Mouse (Mus musculus) E14TG2a.4 (cell line): ENCODE results near the gene Gab2.

Source experiments
- H3K27me3 ChIP-seq: 2 replicates; pipeline ENCODE4 v1.6.1; 2014; ENCODE audit warnings: low read length, control low read depth; ENCODE audit not compliant: insufficient read depth
- H3K36me3 ChIP-seq: 2 replicates; pipeline ENCODE4 v1.6.1; 2014; ENCODE audit warnings: low read length, control low read depth; ENCODE audit not compliant: insufficient read depth
- H3K4me1 ChIP-seq: replicated peaks from 2 replicates; pipeline ENCODE4 v1.6.1; 2014; ENCODE audit warnings: low read depth, low read length, control low read depth
- H3K4me3 ChIP-seq: replicated peaks from 2 replicates; pipeline ENCODE4 v1.5.1; 2014; ENCODE audit warnings: mild to moderate bottlenecking, low read length
- H3K9me3 ChIP-seq: 2 replicates; pipeline ENCODE4 v1.6.1; 2014; ENCODE audit warnings: low read length, control low read depth
- CTCF ChIP-seq: conservative IDR thresholded peaks from 2 replicates; pipeline ENCODE4 v1.5.1; 2014; ENCODE audit warnings: low read length
- NANOG ChIP-seq: IDR thresholded peaks from 2 replicates; pipeline ENCODE4 v1.6.1; 2014; ENCODE audit warnings: borderline replicate concordance, low read length, mixed read lengths
- POU5F1 ChIP-seq: IDR thresholded peaks from 2 replicates; pipeline ENCODE4 v1.6.1; 2014; ENCODE audit warnings: low read length, borderline replicate concordance

The Gab2 gene

GRCm38 (mm10) chr7:97081242-97081958 lies at the start of gene Gab2:
Gab2 (plus strand) TSS chr7:97081586.
- no peak for TF ChIP-seq NANOG
- TF ChIP-seq CTCF: no peak
- no peak for TF ChIP-seq POU5F1
- Histone ChIP-seq H3K27me3 (peaks cover 43% of the 10 kb centered on the region), H3K4me3 (peak within 1 kb of the TSS; percentile 85), H3K9me3 (no peaks in the 10 kb centered on the region), H3K36me3 (no peaks in the 10 kb centered on the region), H3K4me1 (peaks cover 12% of the 10 kb centered on the region)

GRCm38 (mm10) chr7:97032412-97032811 lies 49.0 kb upstream of the Gab2 start:
- Histone ChIP-seq H3K27me3 (no peaks in the 10 kb centered on the region), H3K36me3 (peaks cover 18% of the 10 kb centered on the region; the same call in 1 of the 2 replicates), H3K4me1 (no peaks in the 10 kb centered on the region), H3K4me3 (no peak overlapping the region), H3K9me3 (no peaks in the 10 kb centered on the region)
- no peak for TF ChIP-seq POU5F1
- TF ChIP-seq CTCF: no peak
- no peak for TF ChIP-seq NANOG

GRCm38 (mm10) chr7:97039641-97040040 lies 41.7 kb upstream of the Gab2 start:
- H3K9me3 ChIP-seq: no peaks in the 10 kb centered on the region
- H3K4me1 ChIP-seq: peaks cover 6% of the 10 kb centered on the region; the same call in 1 of the 2 replicates
- no peak overlapping the region for H3K4me3 ChIP-seq
- H3K36me3 ChIP-seq: peaks cover 24% of the 10 kb centered on the region
- TF ChIP-seq NANOG (no peak), POU5F1 (no peak), CTCF (no peak)
- H3K27me3 ChIP-seq: no peaks in the 10 kb centered on the region

GRCm38 (mm10) chr7:97041868-97042449 lies 39.4 kb upstream of the Gab2 start:
- TF ChIP-seq POU5F1 (no peak), CTCF (no peak), NANOG (no peak)
- peaks cover 26% of the 10 kb centered on the region for H3K36me3 ChIP-seq
- H3K9me3 ChIP-seq: no peaks in the 10 kb centered on the region
- H3K4me3 ChIP-seq: no peak overlapping the region
- H3K27me3 ChIP-seq: no peaks in the 10 kb centered on the region
- H3K4me1 ChIP-seq: peaks cover 6% of the 10 kb centered on the region; the same call in 1 of the 2 replicates

- Histone ChIP-seq H3K4me3 (no peak overlapping the region), H3K27me3 (no peaks in the 10 kb centered on the region), H3K4me1 (peaks cover 6% of the 10 kb centered on the region; the same call in 1 of the 2 replicates), H3K36me3 (peaks cover 27% of the 10 kb centered on the region), H3K9me3 (no peaks in the 10 kb centered on the region)
- TF ChIP-seq NANOG: no peak
These were observed 38.4 kb upstream of the Gab2 start for GRCm38 (mm10) chr7:97042981-97043380.

GRCm38 (mm10) chr7:97060966-97061365 lies 20.4 kb upstream of the Gab2 start:
- no peaks in the 10 kb centered on the region for H3K27me3 ChIP-seq
- TF ChIP-seq POU5F1 (no peak), CTCF (no peak), NANOG (no peak)
- H3K36me3 ChIP-seq: peaks cover 9% of the 10 kb centered on the region
- H3K4me1 ChIP-seq: no peaks in the 10 kb centered on the region
- H3K9me3 ChIP-seq: no peaks in the 10 kb centered on the region
- H3K4me3 ChIP-seq: no peak overlapping the region

- Histone ChIP-seq H3K9me3 (no peaks in the 10 kb centered on the region), H3K36me3 (peaks cover 4% of the 10 kb centered on the region; the same call in 1 of the 2 replicates), H3K4me1 (no peaks in the 10 kb centered on the region), H3K27me3 (no peaks in the 10 kb centered on the region), H3K4me3 (no peak overlapping the region)
- TF ChIP-seq NANOG (no peak), CTCF (no peak), POU5F1 (no peak)
These were observed 9.9 kb upstream of the Gab2 start for GRCm38 (mm10) chr7:97071512-97071911.

GRCm38 (mm10) chr7:97072061-97072460 lies 9.3 kb upstream of the Gab2 start:
- Histone ChIP-seq H3K4me1 (no peaks in the 10 kb centered on the region), H3K36me3 (peaks cover 4% of the 10 kb centered on the region; the same call in 1 of the 2 replicates), H3K9me3 (no peaks in the 10 kb centered on the region), H3K4me3 (no peak overlapping the region), H3K27me3 (no peaks in the 10 kb centered on the region)
- TF ChIP-seq NANOG (no peak), POU5F1 (no peak), CTCF (no peak)

- no peak for TF ChIP-seq NANOG
- TF ChIP-seq POU5F1: no peak
- TF ChIP-seq CTCF: no peak
- H3K9me3 ChIP-seq: no peaks in the 10 kb centered on the region
- no peaks in the 10 kb centered on the region for H3K4me1 ChIP-seq
- no peak overlapping the region for H3K4me3 ChIP-seq
- H3K27me3 ChIP-seq: peaks cover 5% of the 10 kb centered on the region
- H3K36me3 ChIP-seq: no peaks in the 10 kb centered on the region
These were observed 6.4 kb upstream of the Gab2 start for GRCm38 (mm10) chr7:97074974-97075373.
